Mouse (Mus musculus) lung, adult 18-20 months (tissue): ENCODE measurements around the gene Arhgap18.

Experiments
- DNase-seq, 2 experiments: peaks; one replicate each; pipeline ENCODE4 v3.0.0; 2022; ENCODE audit warnings: mixed read lengths in 2 of 2

Gene Arhgap18

GRCm38 (mm10) chr10:26752929-26753567 lies at the start of gene Arhgap18:
TSS of gene Arhgap18 (plus strand) at chr10:26753421.
- DNase-seq, result no peak

GRCm38 (mm10) chr10:26710458-26711011 lies 42.7 kb upstream of the Arhgap18 start:
- no peak for DNase-seq

- peak in 1 of 2 experiments; percentile 19 for DNase-seq
These were observed 42.2 kb upstream of the Arhgap18 start for GRCm38 (mm10) chr10:26711068-26711467.

- no peak for DNase-seq
These were observed 39.2 kb upstream of the Arhgap18 start for GRCm38 (mm10) chr10:26713986-26714385.

DNA sequence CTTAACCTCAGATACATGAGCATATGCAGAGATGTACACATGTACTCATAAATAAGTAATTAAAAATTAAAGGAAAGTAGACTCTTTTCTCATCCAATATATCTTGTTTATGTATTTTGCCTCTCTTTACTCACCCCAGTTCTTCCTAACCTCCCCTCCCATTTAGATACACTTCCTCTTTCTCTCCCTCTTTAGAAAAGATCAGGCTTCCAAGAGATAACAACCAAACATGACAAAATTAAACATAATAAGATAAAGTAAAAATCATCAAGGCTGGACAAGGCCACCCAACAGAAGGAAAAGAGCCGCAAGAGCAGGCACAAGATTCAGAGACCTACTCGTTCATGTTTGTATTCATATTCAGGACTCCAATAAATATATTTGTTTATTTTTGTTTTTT lies 28.5 kb upstream of the Arhgap18 start:
- DNase-seq, result no peak

DNA sequence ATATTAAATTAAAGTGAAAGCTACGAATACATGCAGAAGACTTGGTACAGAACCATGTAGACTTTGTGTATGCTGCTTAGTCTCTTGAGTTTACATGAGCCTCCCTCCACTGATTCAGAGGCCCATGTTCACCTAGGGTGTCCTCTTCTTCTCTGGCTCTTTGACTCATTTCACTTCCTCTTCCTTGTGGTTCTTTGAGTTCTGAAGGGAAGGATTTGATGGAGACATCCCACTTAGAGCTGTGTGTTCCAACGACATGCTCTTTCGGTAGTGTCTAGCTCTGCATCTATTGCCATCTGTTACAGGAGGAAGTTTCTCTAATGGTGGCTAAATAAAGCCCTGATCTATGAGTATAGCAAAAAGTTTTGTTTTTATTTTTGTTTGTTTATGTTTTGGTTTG lies 28.0 kb upstream of the Arhgap18 start:
- no peak for DNase-seq

- no peak for DNase-seq
These were observed 2.4 kb upstream of the Arhgap18 start for GRCm38 (mm10) chr10:26750827-26751226.

- peak; percentile 36 to 46 for DNase-seq
These were observed 925 bp upstream of the Arhgap18 start for GRCm38 (mm10) chr10:26752064-26752928.

DNA sequence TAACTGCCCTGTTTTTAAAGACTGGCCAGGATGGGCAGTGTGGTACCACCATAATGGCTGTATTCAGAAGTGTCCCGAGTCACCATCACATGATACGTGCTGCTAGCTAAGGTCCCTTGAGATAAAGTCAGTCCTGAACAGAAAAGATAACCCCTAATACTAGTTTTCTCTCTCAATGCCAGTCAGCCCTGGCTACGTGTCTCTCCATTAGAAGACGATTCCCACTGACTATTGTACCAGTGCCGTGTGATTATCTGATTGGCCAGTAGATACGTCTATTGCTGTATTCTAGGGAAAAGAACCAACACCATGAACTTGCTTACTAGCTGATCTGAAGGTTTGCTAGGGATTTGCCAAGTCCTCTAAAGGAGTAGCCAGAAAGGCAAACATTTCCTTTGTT lies 785 bp downstream of the Arhgap18 start:
- DNase-seq, result no peak

GRCm38 (mm10) chr10:26757231-26757630 lies 4.0 kb downstream of the Arhgap18 start:
- DNase-seq, result no peak

GRCm38 (mm10) chr10:26759469-26759868 lies 6.2 kb downstream of the Arhgap18 start:
- DNase-seq, result no peak

DNA sequence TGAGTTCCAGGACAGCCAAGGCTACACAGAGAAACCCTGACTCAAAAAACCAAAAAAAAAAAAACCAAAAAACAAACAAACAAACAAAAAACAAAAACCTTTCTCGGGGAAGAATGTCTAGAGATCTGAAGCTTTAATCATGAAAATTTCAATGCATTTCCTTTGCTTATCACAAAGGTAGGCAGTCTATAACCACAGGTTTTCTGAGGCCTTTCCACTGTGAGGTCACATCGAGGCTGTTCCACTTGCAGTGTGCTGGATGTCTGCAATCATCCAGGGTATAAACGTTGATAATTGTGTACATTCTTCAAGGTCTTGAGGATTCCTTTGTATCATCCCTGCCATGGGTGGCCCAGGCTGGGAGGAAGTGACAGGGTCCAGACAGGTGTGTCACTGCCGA lies 7.9 kb downstream of the Arhgap18 start:
- DNase-seq, result no peak

DNA sequence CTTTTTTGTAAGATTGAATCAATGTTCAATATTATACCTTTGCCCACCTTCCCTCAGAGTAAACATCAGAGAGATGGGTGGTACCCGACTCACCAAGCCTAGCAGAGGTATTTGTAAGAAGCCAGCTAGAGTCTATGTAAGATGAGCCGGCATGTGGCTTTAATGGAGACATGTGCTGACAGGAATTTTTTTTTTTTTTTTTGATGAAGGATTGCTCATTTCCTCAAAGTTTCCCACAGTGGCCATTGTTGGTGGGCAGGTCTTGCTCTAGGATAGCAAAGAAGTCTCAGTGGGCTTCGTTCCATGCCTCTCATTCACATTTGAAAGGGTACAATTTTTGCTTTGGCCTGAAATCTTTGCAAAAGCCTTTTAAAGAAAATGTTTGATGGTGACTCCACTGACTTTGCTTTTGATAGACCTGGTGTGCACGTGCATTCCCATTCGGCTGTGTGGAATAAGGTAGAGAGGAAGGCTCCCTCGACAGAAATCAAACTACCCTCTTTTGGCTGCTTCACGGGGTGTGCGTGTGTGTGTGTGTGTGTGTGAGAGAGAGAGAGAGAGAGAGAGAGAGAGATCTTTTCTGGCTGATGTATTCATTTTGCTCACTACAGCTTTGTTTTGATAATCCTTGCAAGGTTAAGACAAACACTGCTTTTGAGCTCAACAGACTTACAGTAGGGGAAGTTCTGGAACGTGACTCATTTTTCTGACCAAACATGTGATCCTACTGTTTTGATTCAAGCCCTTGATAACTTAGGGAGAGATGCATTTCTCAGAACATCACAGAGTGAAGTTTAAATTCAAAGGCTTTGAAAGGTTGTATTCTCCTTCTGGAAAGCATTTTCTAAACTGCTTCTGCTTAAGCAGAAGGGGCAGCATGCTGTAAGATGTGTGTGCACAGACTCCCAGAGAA lies 9.0 kb downstream of the Arhgap18 start:
- DNase-seq, result no peak

DNA sequence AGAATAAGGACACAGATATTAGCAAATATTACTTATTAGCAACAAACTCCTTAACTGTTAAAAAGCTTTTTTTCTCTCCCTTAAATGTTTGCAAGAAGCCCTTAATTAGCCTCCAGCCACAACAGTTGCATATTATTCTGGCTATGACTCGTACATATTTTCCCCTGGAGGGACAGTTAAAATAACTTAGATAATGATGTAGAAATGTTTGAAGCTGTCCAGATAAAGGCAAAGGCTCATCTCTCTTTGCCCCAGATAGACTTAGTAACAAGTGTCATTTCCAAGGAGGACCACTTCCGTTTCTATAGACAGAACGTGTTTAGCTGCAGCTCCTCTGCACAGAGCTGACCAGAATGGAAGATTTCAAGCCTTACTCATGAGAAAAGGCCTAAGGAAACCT lies 14.0 kb downstream of the Arhgap18 start:
- no peak for DNase-seq

DNA sequence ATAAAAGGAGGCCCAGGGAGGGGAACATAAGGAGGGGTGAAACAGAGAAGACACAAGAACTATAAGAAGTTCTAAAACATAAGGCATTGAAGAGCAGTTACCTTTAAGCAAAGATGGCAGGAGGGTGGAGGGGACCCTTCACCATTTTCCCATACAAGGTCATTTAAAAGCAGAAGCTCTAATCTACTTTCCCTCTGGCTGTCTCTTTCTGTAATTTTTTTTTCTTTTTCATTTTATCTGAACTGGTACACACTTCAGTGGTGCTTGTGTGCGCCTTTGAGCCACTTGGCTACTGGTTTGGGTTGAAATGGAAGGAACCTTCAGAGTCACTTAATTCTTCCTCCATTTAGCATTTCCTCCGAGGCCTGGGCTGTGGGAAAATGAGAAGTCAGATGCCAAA lies 15.7 kb downstream of the Arhgap18 start:
- DNase-seq, result no peak

DNA sequence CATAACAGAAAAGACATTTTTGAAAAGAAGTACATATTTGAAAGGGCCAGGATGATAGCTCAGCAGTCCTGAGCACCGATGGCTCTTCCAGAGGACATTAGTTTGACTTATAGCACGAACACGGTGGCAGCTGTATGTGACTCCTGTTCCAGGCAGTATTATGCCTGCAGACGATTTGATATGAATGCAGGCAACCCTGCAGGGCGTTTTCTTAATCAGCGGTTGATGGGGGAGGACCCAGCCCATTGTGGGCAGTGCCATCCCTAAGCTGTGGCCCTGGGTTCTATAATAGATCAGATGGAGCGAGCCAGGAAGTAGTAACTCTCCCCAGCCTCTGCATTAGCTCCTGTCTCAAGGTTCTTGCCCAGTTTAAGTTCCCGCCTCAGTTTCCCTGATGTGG lies 16.8 kb downstream of the Arhgap18 start:
- no peak for DNase-seq

DNA sequence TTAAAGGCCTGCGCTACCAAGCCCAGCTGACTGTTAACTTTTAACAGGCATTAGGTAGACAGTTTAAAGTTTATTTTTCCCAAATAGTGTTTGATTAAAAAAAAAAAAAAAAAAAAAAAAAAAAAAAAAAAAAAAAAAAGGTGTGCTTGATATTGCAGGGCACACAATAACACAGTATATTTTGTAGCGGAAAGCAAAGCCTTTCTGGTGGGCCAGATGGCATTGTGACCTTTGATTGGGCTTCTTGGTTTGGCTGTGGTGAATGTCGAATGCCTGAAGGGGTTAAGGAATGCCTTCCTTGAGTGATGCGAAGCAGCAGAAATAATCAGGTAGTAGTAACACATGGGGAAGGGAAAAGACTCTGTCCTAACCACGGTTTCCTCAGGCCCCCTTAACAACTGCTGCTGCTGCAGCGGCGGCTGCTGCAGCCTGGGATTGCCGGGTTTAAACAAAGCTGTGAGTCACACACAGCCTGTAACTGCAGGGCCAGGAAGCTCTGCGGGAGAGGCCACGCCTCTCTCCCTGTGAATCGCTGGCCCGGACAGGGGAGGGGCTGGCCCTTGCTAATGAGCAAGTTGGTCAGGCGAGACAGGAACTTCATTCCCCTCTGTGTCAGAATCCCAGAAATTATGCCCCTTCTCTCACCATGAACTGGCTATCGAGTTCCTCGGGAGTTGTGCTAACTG lies 18.9 kb downstream of the Arhgap18 start:
- DNase-seq, result peak; percentile 90 to 91

DNA sequence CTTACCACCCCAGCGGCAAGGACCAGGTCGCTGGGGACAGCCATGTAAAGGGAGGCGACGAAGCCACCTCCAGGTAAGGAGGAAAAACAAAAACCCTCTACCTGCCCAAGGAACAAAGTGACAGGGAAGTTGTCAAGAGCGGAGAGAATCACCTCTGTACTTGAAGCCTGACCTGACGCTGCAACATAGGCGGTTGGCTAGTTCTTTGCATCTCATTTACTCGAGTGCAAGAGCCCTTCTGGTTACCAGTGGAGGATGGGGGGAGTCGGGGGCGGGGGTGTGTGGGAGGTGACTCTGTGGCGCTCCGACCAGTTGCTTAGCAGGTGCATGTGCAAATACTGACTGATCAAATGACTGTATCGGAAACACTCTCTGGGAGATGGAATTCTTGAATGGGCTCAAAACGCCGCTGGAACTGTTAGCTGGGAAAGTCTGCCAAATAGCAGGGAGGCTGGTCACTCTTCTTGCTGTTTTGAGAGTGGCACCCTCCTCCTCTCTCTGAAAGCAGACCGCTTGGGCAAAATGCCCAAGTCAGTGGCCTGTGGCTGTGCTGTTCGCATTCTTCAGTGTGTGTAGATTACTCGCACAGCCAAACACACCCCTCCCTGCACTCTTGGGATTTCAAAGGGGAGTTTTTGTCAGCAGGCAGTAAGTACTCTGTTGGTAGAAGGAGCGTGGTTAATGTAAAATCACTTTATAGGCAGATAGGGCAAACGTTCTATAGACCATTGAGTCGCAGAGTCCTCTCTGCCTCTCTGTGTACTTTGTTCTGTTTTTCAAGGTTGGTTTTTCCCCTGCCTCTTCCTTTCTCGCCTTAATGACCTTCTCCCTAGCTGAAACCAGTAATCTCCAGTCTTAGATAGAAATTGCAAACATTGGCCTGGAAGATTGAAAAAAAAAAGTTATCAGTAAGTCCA lies 19.7 kb downstream of the Arhgap18 start:
- DNase-seq, result peak; percentile 86 to 88

DNA sequence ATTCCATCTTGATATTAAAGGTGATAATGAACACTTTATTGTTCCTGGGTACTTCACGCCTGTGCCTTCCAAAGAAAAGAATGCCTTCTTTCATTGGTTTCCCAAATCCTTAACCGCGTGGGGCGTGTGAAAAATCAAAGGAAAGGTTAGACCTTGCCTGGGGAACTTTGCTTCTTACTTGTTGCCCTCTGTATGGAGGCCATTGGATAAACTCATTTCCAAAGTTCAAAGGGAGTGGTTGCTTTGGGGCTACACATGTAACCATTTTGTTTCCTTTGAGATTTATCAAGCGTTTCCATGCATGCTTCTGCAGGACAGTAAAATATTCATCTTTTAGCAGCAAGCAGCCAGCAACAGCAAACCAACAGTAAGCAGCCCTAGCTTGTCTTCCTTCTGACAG lies 20.3 kb downstream of the Arhgap18 start:
- no peak for DNase-seq

- DNase-seq, result no peak
These were observed 21.0 kb downstream of the Arhgap18 start for GRCm38 (mm10) chr10:26774266-26774665.

- peak in 1 of 2 experiments; percentile 29 for DNase-seq
These were observed 23.2 kb downstream of the Arhgap18 start for GRCm38 (mm10) chr10:26776443-26776842.
